Mouse (Mus musculus): ENCODE data around the gene Slc16a8.

DNA sequence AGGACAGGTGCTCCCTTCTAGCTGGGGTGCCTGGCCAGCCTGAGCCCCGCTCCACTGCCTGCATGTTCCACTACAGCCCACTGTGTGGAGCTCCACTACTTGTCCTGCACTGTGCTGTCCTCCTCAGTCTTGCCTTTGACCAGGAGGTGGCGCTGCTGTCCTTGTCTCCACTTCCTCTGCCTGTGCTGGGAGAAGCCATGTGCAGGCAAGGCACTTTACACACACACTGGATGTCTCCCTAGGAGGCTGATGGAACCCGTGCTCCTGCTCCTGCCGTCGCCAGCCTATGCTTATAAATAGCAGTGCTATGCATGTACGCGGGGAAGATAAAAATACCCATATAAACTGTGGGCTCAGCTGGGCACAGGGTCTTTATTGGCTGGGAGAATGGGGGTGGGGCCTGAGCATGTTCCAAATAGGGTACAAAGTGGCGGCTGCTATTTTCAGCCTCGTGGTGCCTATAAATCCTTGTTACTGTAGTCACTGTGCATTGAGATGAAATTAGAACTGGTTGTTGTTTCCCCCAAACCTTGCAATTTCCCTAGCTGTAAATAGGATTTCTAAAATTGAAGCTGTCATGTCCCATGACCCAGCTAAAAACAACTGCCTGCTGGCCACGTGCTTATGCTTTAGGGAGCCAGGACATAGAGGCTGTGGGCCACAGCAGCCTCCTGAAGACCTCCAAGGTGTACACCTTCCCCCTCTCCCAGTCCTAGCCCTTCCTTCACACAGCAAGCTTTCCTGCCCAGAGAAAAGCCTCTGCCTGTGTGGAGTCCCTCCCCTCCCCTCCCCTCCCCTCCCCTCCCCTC is 11.1 kb downstream of the Slc16a8 start:
- TF ChIP-seq POLR2A (IDR thresholded peaks at IDR 0.05; ENCODE audit: control insufficient read depth, low read depth, low read length) (no peak), CTCF (IDR thresholded peaks at IDR 0.05; ENCODE audit: control insufficient read depth, insufficient read depth, insufficient replicate concordance, low read depth, low read length) (peak; percentile 99)

Measured in testis, adult 2 months (tissue).